Mouse (Mus musculus) olfactory bulb, adult 2 months (tissue): ENCODE results near the gene Pdgfb. TPM values are rescaled to one million over a fixed set of nuclear protein-coding genes. Genes with fewer than 3 reads are reported as not detected.
A peak's percentile ranks its signal among the peaks of the same experiment; 100 is the strongest.

Source experiments
- H3K27ac ChIP-seq: fragments of 200-500 bp; 2 replicates; pipeline ENCODE4 v1.5.1; 2012; ENCODE audit warnings: low read depth, low read length; ENCODE audit not compliant: insufficient read depth
- H3K4me1 ChIP-seq: fragments of 200-500 bp; 2 replicates; pipeline ENCODE4 v1.6.1; 2012; ENCODE audit warnings: low read length; ENCODE audit not compliant: control insufficient read depth, insufficient read depth
- H3K4me3 ChIP-seq: fragments of 200-500 bp; 2 replicates; pipeline ENCODE4 v1.5.1; 2012; ENCODE audit warnings: mild to moderate bottlenecking, low read depth, low read length, moderate library complexity; ENCODE audit not compliant: insufficient read depth
- CTCF ChIP-seq: fragments of 200-500 bp; IDR thresholded peaks from 2 replicates; pipeline ENCODE4 v1.5.1; 2012; ENCODE audit warnings: low read depth, mild to moderate bottlenecking, low read length, moderate library complexity; ENCODE audit not compliant: insufficient read depth
- POLR2A ChIP-seq: fragments of 200-500 bp; IDR thresholded peaks from 2 replicates; pipeline ENCODE4 v1.6.1; 2012; ENCODE audit warnings: mild to moderate bottlenecking, low read depth, low read length, moderate library complexity; ENCODE audit not compliant: insufficient read depth
- WGBS: fragments of 180-500 bp; shearing (Covaris S2); methylation state at CpG from one replicate; pipeline ENCODE4 v1.1.7; 2018; 5-methylcytosine and 5-hydroxymethylcytosine counted together
- polyA plus RNA-seq: library from polyadenylated mRNA; stranded (reverse); fragments of >200 nt; gene quantifications from 2 replicates; pipeline ENCODE4 v1.2.4, GENCODE M21; 2012; ENCODE audit warnings: low replicate concordance; ENCODE audit not compliant: missing spikeins, insufficient read depth, insufficient read length

The Pdgfb gene
- polyA plus RNA-seq, 1 experiment: not detected

DNA sequence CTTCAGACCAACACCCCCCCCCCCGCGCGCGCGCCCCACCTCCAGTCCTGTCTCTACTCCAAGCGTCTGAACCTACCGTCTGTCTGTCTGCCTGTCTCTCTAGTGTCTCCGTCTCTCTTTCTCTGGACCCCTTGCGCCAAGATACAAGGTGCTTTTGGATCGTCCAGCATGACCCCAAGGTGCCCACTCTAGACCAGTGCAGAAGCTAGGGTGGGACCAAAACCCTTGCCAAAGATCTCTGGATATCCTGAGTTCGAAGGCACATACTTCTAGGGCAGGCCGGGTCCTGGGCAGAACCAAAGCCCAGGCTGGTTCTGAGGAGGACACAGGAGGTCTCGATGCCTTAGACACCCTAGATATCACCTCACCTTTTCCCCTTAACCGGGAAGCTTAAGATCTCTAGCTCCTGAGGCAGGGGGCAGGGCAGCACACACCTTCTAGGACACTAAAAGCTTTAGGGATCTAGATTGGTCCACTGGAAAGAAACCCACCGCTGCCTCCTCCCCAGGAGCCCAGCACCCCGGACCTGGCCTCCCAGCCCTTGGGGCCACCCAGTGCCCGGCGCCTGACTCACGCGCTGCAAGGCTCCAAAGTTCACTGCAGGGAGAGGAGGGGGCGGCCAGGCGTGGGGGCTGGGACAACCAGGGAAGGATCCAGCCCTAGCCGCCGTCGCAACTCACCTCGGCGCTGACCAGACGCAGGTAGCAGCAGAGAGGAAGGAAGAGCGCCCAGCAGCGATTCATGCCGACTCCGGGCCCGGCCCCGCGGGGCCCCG, 1.3 kb downstream of the Pdgfb start:
- TF ChIP-seq POLR2A (no peak), CTCF (no peak)
- H3K4me3 ChIP-seq: peak overlapping the region; percentile 61
- H3K27ac ChIP-seq: peak overlapping the region; percentile 70
- 2% methylated on average over 35 of the region's 36 CpGs for WGBS
- peaks cover 29% of the 10 kb centered on the region for H3K4me1 ChIP-seq

DNA sequence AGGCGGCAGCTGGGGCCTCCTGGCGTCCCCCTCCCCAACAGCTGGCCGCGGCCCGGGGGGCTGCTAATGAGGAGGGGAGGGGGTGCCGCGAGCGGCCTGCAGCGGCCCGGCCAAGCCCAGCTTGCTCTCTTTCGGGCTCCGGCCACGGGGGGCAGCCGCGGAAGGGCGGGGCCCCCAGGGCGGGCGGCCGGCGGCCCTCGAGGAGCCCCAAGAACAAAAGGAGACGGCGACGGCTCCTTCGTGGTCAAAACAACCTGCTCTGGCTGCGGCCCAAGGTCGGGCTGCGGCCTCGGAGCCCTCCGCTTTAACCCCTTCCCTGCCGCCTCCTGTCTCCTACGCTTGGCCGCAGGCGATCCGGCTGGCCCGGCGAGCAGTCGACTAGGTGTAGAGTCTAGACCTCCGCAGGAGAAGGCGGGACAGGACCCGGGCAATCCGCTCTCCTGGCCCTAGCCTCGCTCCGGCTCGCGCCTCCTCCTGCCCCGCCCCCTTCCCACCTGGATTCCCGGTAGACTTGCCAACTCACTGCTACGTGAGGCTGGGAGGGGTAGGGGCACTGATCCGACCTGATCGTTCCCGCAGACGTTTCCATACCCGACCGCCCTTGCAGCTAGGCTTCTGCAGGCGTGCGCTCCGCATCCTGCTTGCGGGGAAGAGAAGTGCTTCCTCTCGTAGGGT, 2.1 kb downstream of the Pdgfb start:
- under 1% methylated on average over 52 of the region's 60 CpGs for WGBS
- Histone ChIP-seq H3K4me1 (peaks cover 26% of the 10 kb centered on the region), H3K4me3 (peak overlapping the region; percentile 61), H3K27ac (peak overlapping the region; percentile 45)
- no peak for TF ChIP-seq CTCF
- TF ChIP-seq POLR2A: no peak

DNA sequence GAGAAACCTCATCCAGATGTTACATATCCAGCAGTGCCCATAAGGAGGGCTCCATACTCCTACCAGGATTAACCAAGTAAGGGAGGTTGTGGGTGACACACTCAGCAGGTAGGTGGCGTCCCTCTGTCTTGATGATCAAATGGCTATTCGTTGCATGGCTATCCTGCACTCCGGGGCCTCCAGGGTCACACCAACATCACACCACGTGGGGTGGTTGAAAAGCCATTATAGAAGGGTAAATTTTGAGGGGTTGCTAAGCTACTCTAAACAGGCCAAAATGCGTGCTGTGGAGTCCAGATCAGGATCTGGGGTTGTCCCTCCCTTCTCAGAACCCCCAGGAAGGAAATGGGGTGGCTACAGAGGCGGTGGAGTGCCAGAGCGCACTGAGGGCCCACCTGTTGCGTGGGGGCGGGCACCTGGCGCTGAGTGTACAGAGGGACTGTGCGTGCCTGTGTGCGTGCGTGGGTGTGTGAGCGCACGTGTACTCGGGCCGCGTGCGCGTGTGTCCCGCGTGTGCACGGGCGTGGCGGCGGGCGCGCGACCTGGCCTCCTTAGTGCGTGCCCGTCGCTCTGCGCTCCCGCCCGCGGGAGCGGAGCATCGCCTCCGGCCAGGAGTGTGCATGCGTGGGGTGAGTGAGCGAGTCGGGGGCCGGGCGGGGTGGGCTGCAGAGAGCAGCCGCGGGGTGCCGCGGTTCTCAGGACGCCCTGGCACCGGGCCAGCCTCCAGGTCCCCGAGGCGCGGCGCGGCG, 2.8 kb downstream of the Pdgfb start:
- Histone ChIP-seq H3K4me3 (peak overlapping the region; percentile 61), H3K27ac (peak overlapping the region; percentile 45), H3K4me1 (peaks cover 26% of the 10 kb centered on the region)
- TF ChIP-seq CTCF (no peak), POLR2A (0 out of 2 replicates have a peak, but pooled peaks have one; percentile 60)
- WGBS: 3% methylated on average over 56 of the region's 56 CpGs

DNA sequence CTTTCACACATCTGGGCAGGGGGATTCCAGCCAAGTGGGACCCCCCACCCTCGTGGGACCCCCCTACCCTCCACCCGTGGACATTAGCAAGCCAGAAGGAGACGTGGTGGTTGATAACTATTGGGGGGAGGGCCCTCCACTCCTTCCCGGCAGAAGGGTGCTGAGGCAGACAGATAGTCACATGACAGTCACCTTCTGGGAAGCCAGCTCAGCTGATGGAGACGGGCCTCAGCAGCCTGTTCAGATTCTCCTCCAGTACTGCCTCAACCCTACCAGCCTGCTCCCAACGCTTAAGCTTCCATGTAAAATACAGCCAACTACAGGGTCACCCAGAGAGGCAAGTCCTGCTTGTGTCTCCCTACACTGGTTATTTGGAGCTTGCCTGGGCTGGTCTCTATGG, 3.6 kb downstream of the Pdgfb start:
- Histone ChIP-seq H3K27ac (no peak overlapping the region), H3K4me3 (no peak overlapping the region)

DNA sequence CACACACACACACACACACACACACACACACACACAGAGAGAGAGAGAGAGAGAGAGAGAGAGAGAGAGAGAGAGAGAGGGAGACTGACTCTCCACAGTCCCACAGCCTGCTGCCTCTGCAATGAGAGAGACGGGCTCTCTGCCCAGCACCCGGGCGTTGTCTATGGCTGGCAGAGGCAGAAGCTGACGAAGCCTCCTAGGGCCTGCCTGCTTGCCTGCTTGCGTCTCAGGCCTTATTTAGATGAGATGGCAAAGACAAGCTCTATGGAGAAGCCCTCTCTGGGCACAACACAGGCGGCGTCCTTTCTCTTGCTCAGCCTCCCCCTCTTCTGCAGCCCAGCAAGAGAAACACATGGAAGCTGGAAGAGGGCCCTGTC, 4.6 kb downstream of the Pdgfb start:
- 9% methylated on average over 7 of the region's 7 CpGs for WGBS
- Histone ChIP-seq H3K4me3 (no peak overlapping the region), H3K4me1 (peaks cover 25% of the 10 kb centered on the region), H3K27ac (no peak overlapping the region)
- TF ChIP-seq CTCF (no peak), POLR2A (no peak)

More for the DNA sequence above, 3.6 kb downstream of the Pdgfb start:
- WGBS: 55% methylated on average over 6 of the region's 6 CpGs
- TF ChIP-seq POLR2A (no peak), CTCF (no peak)
- peaks cover 26% of the 10 kb centered on the region for H3K4me1 ChIP-seq

DNA sequence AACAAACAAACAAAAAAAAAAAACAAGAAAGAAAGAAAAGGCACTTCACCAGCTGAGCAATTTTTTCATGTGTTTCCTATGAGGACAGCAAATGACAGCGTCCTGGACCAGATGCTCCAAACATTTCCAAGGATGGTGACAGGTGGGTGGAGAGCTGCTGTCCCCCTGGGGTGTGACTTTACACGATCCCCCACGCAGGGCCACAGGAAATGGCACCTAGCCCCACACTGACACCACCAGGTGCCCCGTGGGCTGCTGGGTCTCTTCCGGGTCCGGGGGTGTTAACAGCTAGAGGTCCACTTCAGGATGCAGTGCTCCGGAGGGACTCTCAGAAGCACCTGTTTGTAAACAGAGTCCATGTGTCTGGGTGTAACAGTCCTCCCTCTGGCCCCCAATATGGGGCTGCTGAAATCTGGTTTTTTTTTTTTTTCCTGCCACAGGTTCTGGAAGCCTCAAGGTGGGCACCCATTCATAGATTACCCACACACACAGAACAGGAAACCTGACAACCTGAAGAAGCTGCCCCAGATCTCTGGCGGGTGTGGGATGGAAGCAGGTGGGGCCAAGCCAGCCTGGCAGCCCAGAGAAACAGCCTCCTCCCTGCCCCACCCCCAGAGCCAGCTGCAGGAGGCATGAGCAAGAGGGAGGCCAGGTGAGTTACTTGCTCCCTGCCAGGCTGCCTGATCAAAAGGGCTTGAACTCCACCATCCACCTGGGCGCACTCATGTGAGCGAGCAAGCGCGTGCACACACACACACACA, 5.2 kb downstream of the Pdgfb start:
- H3K4me1 ChIP-seq: peaks cover 24% of the 10 kb centered on the region
- H3K4me3 ChIP-seq: no peak overlapping the region
- 63% methylated on average over 11 of the region's 12 CpGs for WGBS
- no peak overlapping the region for H3K27ac ChIP-seq
- TF ChIP-seq CTCF (no peak), POLR2A (no peak)

DNA sequence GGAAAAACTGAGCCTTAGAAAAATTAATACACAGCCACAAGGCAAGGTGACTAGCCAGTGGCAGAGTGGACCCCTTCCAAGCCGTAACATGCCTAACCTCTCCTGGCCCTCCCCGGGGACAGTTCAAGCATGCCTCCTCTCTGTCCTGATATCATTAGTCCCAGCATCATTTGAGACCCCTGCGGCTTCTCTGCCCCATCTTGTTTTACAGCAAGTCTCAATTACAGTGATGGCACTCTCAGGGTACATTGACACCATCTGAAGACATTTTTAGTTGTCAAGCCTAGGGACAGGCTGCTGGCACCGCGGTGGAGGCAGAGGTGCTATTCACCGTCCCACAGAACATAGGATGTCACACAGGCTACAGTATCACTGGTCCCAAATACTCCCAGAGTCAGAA, 6.3 kb downstream of the Pdgfb start:
- Histone ChIP-seq H3K27ac (no peak overlapping the region), H3K4me3 (no peak overlapping the region), H3K4me1 (peaks cover 31% of the 10 kb centered on the region)
- 91% methylated on average over 6 of the region's 6 CpGs for WGBS
- TF ChIP-seq CTCF (no peak), POLR2A (no peak)

DNA sequence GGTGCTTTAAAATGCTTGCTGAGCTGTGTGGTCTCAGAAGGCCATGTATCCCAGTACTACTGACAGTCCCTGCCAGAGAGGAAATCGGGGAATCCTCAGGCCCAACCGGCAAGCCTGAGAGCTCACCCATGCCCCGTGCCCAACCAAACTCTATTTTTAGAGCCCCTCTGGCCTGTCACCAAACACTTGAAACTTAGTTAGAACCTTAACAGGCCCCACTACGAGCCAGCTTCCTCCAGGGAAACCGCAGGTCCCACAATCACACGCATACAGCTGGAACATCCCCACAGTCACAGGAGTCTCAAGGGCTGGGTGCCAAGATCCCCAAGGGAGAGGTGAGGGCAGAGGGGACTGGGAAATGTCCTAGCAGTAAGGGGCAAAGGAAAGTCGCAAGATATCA, 8.6 kb downstream of the Pdgfb start:
- peaks cover 29% of the 10 kb centered on the region for H3K4me1 ChIP-seq
- H3K27ac ChIP-seq: no peak overlapping the region
- H3K4me3 ChIP-seq: no peak overlapping the region
- WGBS: 74% methylated on average over 7 of the region's 7 CpGs
- TF ChIP-seq POLR2A (no peak), CTCF (no peak)
